Mouse (Mus musculus) small intestine, adult 2 months (tissue): ENCODE results near the gene Mecom. TPM values are rescaled to one million over a fixed set of nuclear protein-coding genes. Genes with fewer than 3 reads are reported as not detected.

Experiments
- H3K27ac ChIP-seq: fragments of 200-500 bp; 2 replicates; pipeline ENCODE4 v1.5.1; 2012; ENCODE audit warnings: low read depth, low read length, control low read depth, inconsistent platforms; ENCODE audit not compliant: insufficient read depth
- H3K27me3 ChIP-seq: fragments of 200-500 bp; 2 replicates; pipeline ENCODE4 v1.6.1; 2012; ENCODE audit warnings: mild to moderate bottlenecking, moderate library complexity, low read length, inconsistent platforms; ENCODE audit not compliant: control insufficient read depth, insufficient read depth
- H3K36me3 ChIP-seq: fragments of 200-500 bp; 2 replicates; pipeline ENCODE4 v1.6.1; 2012; ENCODE audit warnings: mild to moderate bottlenecking, low read length, control low read depth, inconsistent platforms; ENCODE audit not compliant: control insufficient read depth, insufficient read depth
- H3K4me1 ChIP-seq: fragments of 200-500 bp; 2 replicates; pipeline ENCODE4 v1.6.1; 2012; ENCODE audit warnings: low read length, inconsistent platforms, mixed read lengths; ENCODE audit not compliant: control insufficient read depth, insufficient read depth, insufficient read length
- H3K4me3 ChIP-seq: fragments of 200-500 bp; 2 replicates; pipeline ENCODE4 v1.5.1; 2012; ENCODE audit warnings: low read depth, mild to moderate bottlenecking, control low read depth, inconsistent platforms, low read length, moderate library complexity
- CTCF ChIP-seq: fragments of 200-500 bp; IDR thresholded peaks from 2 replicates; pipeline ENCODE4 v1.5.1; 2012; ENCODE audit warnings: low read depth, mild to moderate bottlenecking, control low read depth, inconsistent platforms, low read length, moderate library complexity, mixed read lengths; ENCODE audit not compliant: insufficient replicate concordance, insufficient read length; ENCODE audit errors: extremely low read depth
- POLR2A ChIP-seq: fragments of 200-500 bp; IDR thresholded peaks from 2 replicates; pipeline ENCODE4 v1.6.1; 2012; ENCODE audit warnings: low read depth, mild to moderate bottlenecking, control low read depth, inconsistent platforms, low read length, moderate library complexity
- WGBS: fragments of 180-500 bp; shearing (Covaris S2); methylation state at CpG from one replicate; pipeline ENCODE4 v1.1.7; 2018; 5-methylcytosine and 5-hydroxymethylcytosine counted together
- polyA plus RNA-seq: library from polyadenylated mRNA; depleted of rRNA; stranded (reverse); fragments of >200 nt; gene quantifications from 2 replicates; pipeline ENCODE4 v1.2.3, GENCODE M21; 2012

The Mecom gene
- polyA plus RNA-seq, 1 experiment, result 2.8 TPM

GRCm38 (mm10) chr3:29976580-29976979 is 571.2 kb downstream of the Mecom start:
- H3K4me3 ChIP-seq, result no peak overlapping the region
- H3K36me3 ChIP-seq, result no peaks in the 10 kb centered on the region
- 0 out of 2 replicates have a peak, but pooled peaks cover 2% of the 10 kb centered on the region for H3K4me1 ChIP-seq
- H3K27ac ChIP-seq, result no peak overlapping the region
- TF ChIP-seq CTCF (no peak), POLR2A (no peak)
- H3K27me3 ChIP-seq, result no peaks in the 10 kb centered on the region
- WGBS, result 20% methylated on average over 4 of the region's 4 CpGs

GRCm38 (mm10) chr3:29968433-29968949 is 579.3 kb downstream of the Mecom start:
- no peak overlapping the region for H3K27ac ChIP-seq
- H3K4me3 ChIP-seq, result no peak overlapping the region
- peaks cover 6% of the 10 kb centered on the region for H3K36me3 ChIP-seq
- no peaks in the 10 kb centered on the region for H3K27me3 ChIP-seq
- H3K4me1 ChIP-seq, result no peaks in the 10 kb centered on the region
- TF ChIP-seq POLR2A (no peak), CTCF (no peak)
- 83% methylated on average over 11 of the region's 11 CpGs for WGBS

- H3K4me3 ChIP-seq, result no peak overlapping the region
- no peak overlapping the region for H3K27ac ChIP-seq
- H3K4me1 ChIP-seq, result no peaks in the 10 kb centered on the region
- H3K27me3 ChIP-seq, result no peaks in the 10 kb centered on the region
- 86% methylated on average over 7 of the region's 7 CpGs for WGBS
- no peak for TF ChIP-seq CTCF
- H3K36me3 ChIP-seq, result peaks cover 7% of the 10 kb centered on the region
Observed at GRCm38 (mm10) chr3:29963953-29964352, 583.9 kb downstream of the Mecom start.

- Histone ChIP-seq H3K27me3 (no peaks in the 10 kb centered on the region), H3K4me3 (no peak overlapping the region), H3K4me1 (no peaks in the 10 kb centered on the region), H3K36me3 (peaks cover 7% of the 10 kb centered on the region), H3K27ac (no peak overlapping the region)
- WGBS, result 84% methylated on average over 3 of the region's 3 CpGs
- no peak for TF ChIP-seq POLR2A
- no peak for TF ChIP-seq CTCF
Observed at GRCm38 (mm10) chr3:29963447-29963846, 584.4 kb downstream of the Mecom start.

- WGBS, result 80% methylated on average over 3 of the region's 3 CpGs
Observed at GRCm38 (mm10) chr3:29959051-29959450, 588.8 kb downstream of the Mecom start.

GRCm38 (mm10) chr3:29957365-29958236 is 590.2 kb downstream of the Mecom start:
- TF ChIP-seq POLR2A, result no peak
- TF ChIP-seq CTCF, result no peak
- 0 out of 2 replicates have a peak, but pooled peaks cover 3% of the 10 kb centered on the region for H3K36me3 ChIP-seq
- H3K27ac ChIP-seq, result no peak overlapping the region
- H3K4me3 ChIP-seq, result no peak overlapping the region
- H3K4me1 ChIP-seq, result no peaks in the 10 kb centered on the region
- WGBS, result 54% methylated on average over 10 of the region's 10 CpGs
- no peaks in the 10 kb centered on the region for H3K27me3 ChIP-seq

More at GRCm38 (mm10) chr3:29959051-29959450, 588.8 kb downstream of the Mecom start:
- Histone ChIP-seq H3K27me3 (no peaks in the 10 kb centered on the region), H3K36me3 (peaks cover 4% of the 10 kb centered on the region; the same call in 1 of the 2 replicates), H3K27ac (no peak overlapping the region), H3K4me3 (no peak overlapping the region), H3K4me1 (no peaks in the 10 kb centered on the region)
- TF ChIP-seq POLR2A (no peak), CTCF (no peak)

GRCm38 (mm10) chr3:29953269-29953668 is 594.5 kb downstream of the Mecom start:
- Histone ChIP-seq H3K27me3 (no peaks in the 10 kb centered on the region), H3K4me3 (no peak overlapping the region), H3K36me3 (peaks cover 5% of the 10 kb centered on the region; the same call in 1 of the 2 replicates), H3K4me1 (no peaks in the 10 kb centered on the region), H3K27ac (no peak overlapping the region)
- 67% methylated on average over 3 of the region's 3 CpGs for WGBS
- no peak for TF ChIP-seq POLR2A
- TF ChIP-seq CTCF, result no peak
